Comparison of ENCODE assay signal across 15 mouse cellular contexts in the genomic region with DNA sequence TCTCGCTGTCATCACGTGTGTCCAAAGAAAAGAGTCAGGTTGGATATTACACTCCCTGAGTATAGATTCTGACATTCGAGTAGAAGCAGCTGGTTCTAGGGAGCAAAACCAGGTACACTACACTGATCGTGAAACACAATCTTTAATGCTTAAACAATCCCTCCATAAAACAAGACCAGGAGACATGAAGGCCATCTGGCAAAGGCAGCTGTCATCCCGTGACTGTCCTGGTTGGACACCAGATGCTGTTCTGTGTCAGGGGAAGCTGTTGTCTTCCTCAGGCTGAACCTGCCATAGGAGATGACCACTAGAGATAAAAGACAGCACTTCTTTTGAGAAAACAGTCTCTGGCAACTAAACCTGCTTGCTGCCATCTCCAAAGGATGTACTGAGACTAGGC.
DNase-seq lines count a peak whose midpoint lies in the region; ATAC-seq and TF ChIP-seq lines count a peak whose summit lies in the region.
"Had no signal": no experiment of that assay in that cellular context is flagged by ENCODE, and none has a peak within 500 bp of the region (broad histone marks: within the 10 kb centered on the region; RNA-seq: fewer than 3 reads in every experiment).

No protein-coding gene starts in this region.

- H3K4me1 ChIP-seq in kidney, embryonic 14.5 days (ENCODE audit: control insufficient read depth, insufficient read depth, low read length) = no peaks in the 10 kb centered on the region
- H3K4me1 ChIP-seq in limb, embryonic 14.5 days (ENCODE audit: control insufficient read depth, insufficient read depth, low read length) = no peaks in the 10 kb centered on the region
- no peaks in the 10 kb centered on the region for H3K4me1 ChIP-seq in liver, embryonic 11.5 days (replicated peaks; ENCODE audit: control insufficient read depth, insufficient read depth, low read length)
- H3K4me1 ChIP-seq: forebrain, embryonic 15.5 days; hindbrain, embryonic 13.5 days; liver, embryonic 13.5 days; megakaryocyte, embryonic 14.5 days had no signal

- WGBS in kidney, embryonic 14.5 days = 35% methylated on average over 5 of the region's 5 CpGs
- 48% methylated on average over 5 of the region's 5 CpGs for WGBS in limb, embryonic 14.5 days
- 78% methylated on average over 5 of the region's 5 CpGs for WGBS in liver, embryonic 11.5 days

- DNase-seq in adrenal gland, adult (ENCODE audit: inconsistent age in 2 of 2, low spot score in 1 of 2) = peak; percentile 4 to 19
- DNase-seq in adrenal gland, postnatal 10 days = no peak
- DNase-seq in kidney, adult 8-10 months = no peak
- DNase-seq in cerebellum, adult 18-20 months = peak; percentile 22 to 29
- no peak for DNase-seq in limb, embryonic 14.5 days (ENCODE audit: low spot score)
- DNase-seq in liver, embryonic 11.5 days (ENCODE audit: low spot score) = no peak
- DNase-seq in layer of hippocampus, adult 9-11 months = no peak
- DNase-seq: heart, adult 11 months; kidney, postnatal 14 days; liver, embryonic 13.5 days; right cerebral cortex, adult 18-20 months had no signal

- no peaks in the 10 kb centered on the region for H3K9me3 ChIP-seq in kidney, embryonic 14.5 days (ENCODE audit: control insufficient read depth, low read length)
- H3K9me3 ChIP-seq in limb, embryonic 14.5 days (ENCODE audit: control insufficient read depth, low read length) = no peaks in the 10 kb centered on the region
- H3K9me3 ChIP-seq in liver, embryonic 11.5 days (ENCODE audit: control insufficient read depth, low read length) = no peaks in the 10 kb centered on the region
- H3K9me3 ChIP-seq: forebrain, embryonic 15.5 days; hindbrain, embryonic 13.5 days; liver, embryonic 13.5 days; megakaryocyte, embryonic 14.5 days had no signal

- H3K36me3 ChIP-seq in kidney, embryonic 14.5 days (ENCODE audit: control insufficient read depth, insufficient read depth, low read length) = no peaks in the 10 kb centered on the region
- H3K36me3 ChIP-seq in limb, embryonic 14.5 days (ENCODE audit: control insufficient read depth, insufficient read depth, low read length) = no peaks in the 10 kb centered on the region
- H3K36me3 ChIP-seq in liver, embryonic 11.5 days (ENCODE audit: control insufficient read depth, insufficient read depth, low read length) = no peaks in the 10 kb centered on the region
- H3K36me3 ChIP-seq: forebrain, embryonic 15.5 days; hindbrain, embryonic 13.5 days; liver, embryonic 13.5 days had no signal

- no peak overlapping the region for H3K27ac ChIP-seq in kidney, embryonic 14.5 days (ENCODE audit: low read depth, low read length)
- no peak overlapping the region for H3K27ac ChIP-seq in limb, embryonic 14.5 days (replicated peaks; ENCODE audit: low read depth, low read length)
- H3K27ac ChIP-seq in liver, embryonic 11.5 days (ENCODE audit: low read depth, low read length) = no peak overlapping the region
- H3K27ac ChIP-seq: forebrain, embryonic 15.5 days; hindbrain, embryonic 13.5 days; liver, embryonic 13.5 days had no signal

- no peak overlapping the region for H3K4me3 ChIP-seq in kidney, embryonic 14.5 days (ENCODE audit: low read length)
- H3K4me3 ChIP-seq in limb, embryonic 14.5 days (replicated peaks; ENCODE audit: low read length) = no peak overlapping the region
- H3K4me3 ChIP-seq in liver, embryonic 11.5 days (ENCODE audit: low read depth, low read length) = no peak overlapping the region
- H3K4me3 ChIP-seq: forebrain, embryonic 15.5 days; hindbrain, embryonic 13.5 days; liver, embryonic 13.5 days; megakaryocyte, embryonic 14.5 days had no signal

- ATAC-seq in kidney, embryonic 14.5 days (ENCODE audit: low FRiP score, low TSS enrichment) = peak; percentile 91; the same call in 1 of the 2 replicates
- peak; percentile 30; the same call in 1 of the 2 replicates for ATAC-seq in limb, embryonic 14.5 days (ENCODE audit: low FRiP score, low read depth)
- no peak for ATAC-seq in liver, embryonic 11.5 days (replicated peaks; ENCODE audit: low FRiP score)
- ATAC-seq: forebrain, embryonic 15.5 days had no signal

- H3K27me3 ChIP-seq in kidney, embryonic 14.5 days (ENCODE audit: control insufficient read depth, insufficient read depth, low read length) = no peaks in the 10 kb centered on the region
- no peaks in the 10 kb centered on the region for H3K27me3 ChIP-seq in limb, embryonic 14.5 days (ENCODE audit: control insufficient read depth, insufficient read depth, low read length)
- H3K27me3 ChIP-seq in liver, embryonic 11.5 days (replicated peaks; ENCODE audit: control insufficient read depth, insufficient read depth, low read length) = no peaks in the 10 kb centered on the region
- H3K27me3 ChIP-seq: forebrain, embryonic 15.5 days; hindbrain, embryonic 13.5 days; liver, embryonic 13.5 days; megakaryocyte, embryonic 14.5 days had no signal

- no peak for TF ChIP-seq POLR2A in limb, embryonic 14.5 days (IDR thresholded peaks at IDR 0.05; ENCODE audit: borderline replicate concordance, extremely low read depth, insufficient read depth, insufficient read length)

- no peak overlapping the region for H3K9ac ChIP-seq in kidney, embryonic 14.5 days (ENCODE audit: low read depth, low read length)
- H3K9ac ChIP-seq in limb, embryonic 14.5 days (ENCODE audit: low read depth, low read length, severe bottlenecking) = no peak overlapping the region
- H3K9ac ChIP-seq in liver, embryonic 11.5 days (ENCODE audit: low read depth, low read length) = no peak overlapping the region
- H3K9ac ChIP-seq: forebrain, embryonic 15.5 days; hindbrain, embryonic 13.5 days; liver, embryonic 13.5 days had no signal

- no peak overlapping the region for H3K4me2 ChIP-seq in kidney, embryonic 14.5 days (replicated peaks; ENCODE audit: low read depth, low read length)
- no peak overlapping the region for H3K4me2 ChIP-seq in limb, embryonic 14.5 days (replicated peaks; ENCODE audit: low read depth, low read length, severe bottlenecking)
- H3K4me2 ChIP-seq in liver, embryonic 11.5 days = no peak overlapping the region
- H3K4me2 ChIP-seq: forebrain, embryonic 15.5 days; hindbrain, embryonic 13.5 days; liver, embryonic 13.5 days had no signal

Comparison
In these comparisons a context has a peak if more than half of its experiments do, and no peak if none do; other contexts are left out.
1. DNase-seq: peak in adrenal gland, adult (2 of 2) and cerebellum, adult 18-20 months (2 of 2); none in adrenal gland, postnatal 10 days (single experiment), kidney, adult 8-10 months (0 of 2), limb, embryonic 14.5 days (single experiment), liver, embryonic 11.5 days (single experiment) and layer of hippocampus, adult 9-11 months (single experiment).